Mouse (Mus musculus) stomach, postnatal 0 days (tissue): Measurements from ENCODE around the gene Gins2. TPM values are rescaled to one million over a fixed set of nuclear protein-coding genes. Genes with fewer than 3 reads are reported as not detected.

Source experiments
- ATAC-seq: fragments of 200-750 bp; cut with Nextera tagmentation; 2 replicates; pipeline ENCODE4 v1.8.0; 2017; ENCODE audit not compliant: low FRiP score, low TSS enrichment
- DNase-seq: peaks from one replicate; pipeline ENCODE4 v3.0.0-alpha.2; 2016; ENCODE audit warnings: low spot score
- H3K27ac ChIP-seq: fragments of 300-500 bp; sonication (generic); replicated peaks from 2 replicates; pipeline ENCODE4 v1.5.1; 2014; ENCODE audit warnings: mild to moderate bottlenecking, control low read depth
- H3K27me3 ChIP-seq: fragments of 300-500 bp; sonication (generic); 2 replicates; pipeline ENCODE4 v1.6.1; 2014; ENCODE audit warnings: low read length; ENCODE audit not compliant: control insufficient read depth, insufficient read depth
- H3K36me3 ChIP-seq: fragments of 300-500 bp; sonication (generic); 2 replicates; pipeline ENCODE4 v1.6.1; 2014; ENCODE audit warnings: low read length, mixed read lengths; ENCODE audit not compliant: control insufficient read depth, insufficient read depth
- H3K4me1 ChIP-seq: fragments of 300-500 bp; sonication (generic); replicated peaks from 2 replicates; pipeline ENCODE4 v1.6.1; 2014; ENCODE audit warnings: antibody characterized with exemption; ENCODE audit not compliant: control insufficient read depth, insufficient read depth
- H3K4me2 ChIP-seq: fragments of 300-500 bp; sonication (generic); replicated peaks from 2 replicates; pipeline ENCODE4 v1.6.1; 2014; ENCODE audit warnings: low read depth, mild to moderate bottlenecking, control low read depth, moderate library complexity
- H3K4me3 ChIP-seq: fragments of 300-500 bp; sonication (generic); 2 replicates; pipeline ENCODE4 v1.5.1; 2014; ENCODE audit warnings: low read depth, low read length, control low read depth
- H3K9ac ChIP-seq: fragments of 300-500 bp; sonication (generic); 2 replicates; pipeline ENCODE4 v1.6.1; 2014; ENCODE audit warnings: mild to moderate bottlenecking, low read length, control low read depth, mixed read lengths
- H3K9me3 ChIP-seq: fragments of 300-500 bp; sonication (generic); 2 replicates; pipeline ENCODE4 v1.6.1; 2016; ENCODE audit warnings: low read length; ENCODE audit not compliant: control insufficient read depth
- CTCF ChIP-seq: IDR thresholded peaks from 2 replicates; pipeline ENCODE4 v1.5.1; 2016; ENCODE audit warnings: antibody characterized with exemption, low read depth, mild to moderate bottlenecking, moderate library complexity
- EP300 ChIP-seq: optimal IDR thresholded peaks from 2 replicates; pipeline ENCODE3; 2016; ENCODE audit warnings: antibody characterized with exemption
- WGBS: fragments of 180-500 bp; shearing (Covaris S2); extraction: QIAGEN DNeasy Blood & Tissue Kit; methylation state at CpG from one replicate; pipeline ENCODE4 v1.1.7; 2014; 5-methylcytosine and 5-hydroxymethylcytosine counted together
- microRNA-seq: library from miRNA; unstranded; fragments of <30 nt; microRNA quantifications from one replicate; pipeline ENCODE4, GENCODE M21; 2016
- polyA plus RNA-seq: library from polyadenylated mRNA; unstranded; fragments of >200 nt; fragmentation: Nextera tagmentation; extraction: Ambion mirVana; gene quantifications from 2 replicates; pipeline ENCODE4 v1.2.1, GENCODE M21; 2015

The Gins2 gene
- polyA plus RNA-seq, 1 experiment from 2014 or later = 35.5 TPM

DNA sequence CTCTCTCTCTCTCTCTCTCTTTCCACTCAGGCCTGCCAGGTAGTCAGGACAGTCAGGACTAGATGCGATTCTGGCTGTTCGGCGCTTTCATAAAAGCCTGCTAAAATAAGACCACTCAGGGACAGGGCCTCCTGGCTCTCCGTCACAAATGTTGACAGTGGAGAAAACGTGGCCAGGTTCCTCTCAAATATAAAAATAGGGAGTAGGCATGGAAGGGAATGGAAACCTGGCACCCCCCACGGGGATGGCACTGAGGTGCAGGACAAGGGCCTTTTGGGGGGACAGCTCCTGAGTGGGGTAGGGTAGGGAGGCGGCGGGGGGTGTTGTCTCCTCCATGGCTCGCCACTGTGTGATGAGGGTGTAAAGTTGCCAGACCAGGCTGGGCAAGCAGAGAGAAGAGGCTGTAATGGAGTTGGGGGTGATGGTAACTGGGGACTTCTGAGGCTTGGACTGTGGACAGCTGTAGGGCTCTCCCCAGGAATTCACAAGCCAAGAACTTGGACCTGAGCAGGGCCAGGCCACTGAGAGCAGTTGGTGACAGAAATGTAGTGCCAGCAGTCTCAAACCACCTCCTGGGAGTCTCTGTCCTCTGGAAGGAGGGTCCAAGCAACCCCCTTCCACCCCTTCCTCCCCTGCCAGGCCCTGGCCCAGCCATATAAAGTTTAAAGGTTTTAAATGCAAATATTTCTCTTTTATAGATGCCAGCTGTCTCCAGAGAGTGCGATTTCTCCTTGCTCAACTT, 57.2 kb downstream of the Gins2 start:
- Histone ChIP-seq H3K4me3 (no peak overlapping the region), H3K4me2 (no peak overlapping the region), H3K27me3 (no peaks in the 10 kb centered on the region), H3K36me3 (no peaks in the 10 kb centered on the region), H3K4me1 (peaks cover 8% of the 10 kb centered on the region; the same call in 1 of the 2 replicates), H3K27ac (no peak overlapping the region), H3K9me3 (no peaks in the 10 kb centered on the region), H3K9ac (0 out of 2 replicates have a peak overlapping the region, but pooled peaks have one; percentile 4)
- WGBS = 49% methylated on average over 10 of the region's 10 CpGs
- ATAC-seq (no peak), DNase-seq (no peak)
- TF ChIP-seq EP300 (no peak), CTCF (no peak)

DNA sequence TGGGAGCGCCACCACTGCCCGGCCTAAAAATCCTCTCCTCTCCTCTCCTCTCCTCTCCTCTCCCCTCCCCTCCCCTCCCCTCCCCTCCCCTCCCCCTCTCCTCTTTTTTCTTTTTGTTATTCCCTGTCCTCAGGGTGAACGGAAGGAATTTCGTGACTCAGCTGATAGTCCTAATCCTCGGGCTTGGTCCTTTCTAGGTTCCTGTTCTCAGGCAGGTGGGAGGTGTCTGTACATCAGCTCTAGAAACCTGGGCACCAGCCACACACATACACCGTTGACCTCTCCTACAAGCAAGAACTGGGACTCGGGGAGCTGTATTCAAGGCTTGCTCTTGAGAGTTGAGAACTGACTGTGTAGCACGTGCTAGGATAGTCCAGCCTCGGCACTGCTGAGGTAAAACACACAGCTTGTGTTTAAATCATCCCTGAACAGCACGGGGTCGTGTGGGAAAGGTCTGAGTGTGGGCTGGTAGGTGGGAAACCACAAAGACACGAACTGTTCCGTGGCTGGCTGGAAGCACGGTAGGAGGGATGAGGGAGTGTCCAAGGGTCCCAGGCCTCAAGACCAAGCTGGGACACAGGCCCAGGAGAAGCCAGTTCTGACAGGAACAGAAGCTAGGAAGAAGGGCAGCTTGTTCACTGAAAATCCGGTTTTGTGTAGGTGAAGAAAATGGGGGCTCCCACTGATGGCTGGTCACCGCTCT, 58.0 kb downstream of the Gins2 start:
- DNase-seq (no peak), ATAC-seq (no peak)
- Histone ChIP-seq H3K27ac (no peak overlapping the region), H3K27me3 (no peaks in the 10 kb centered on the region), H3K36me3 (no peaks in the 10 kb centered on the region), H3K9ac (no peak overlapping the region), H3K4me2 (no peak overlapping the region), H3K9me3 (no peaks in the 10 kb centered on the region), H3K4me3 (no peak overlapping the region), H3K4me1 (peaks cover 8% of the 10 kb centered on the region; the same call in 1 of the 2 replicates)
- WGBS = 65% methylated on average over 15 of the region's 16 CpGs
- TF ChIP-seq CTCF = no peak
- TF ChIP-seq EP300 = no peak

DNA sequence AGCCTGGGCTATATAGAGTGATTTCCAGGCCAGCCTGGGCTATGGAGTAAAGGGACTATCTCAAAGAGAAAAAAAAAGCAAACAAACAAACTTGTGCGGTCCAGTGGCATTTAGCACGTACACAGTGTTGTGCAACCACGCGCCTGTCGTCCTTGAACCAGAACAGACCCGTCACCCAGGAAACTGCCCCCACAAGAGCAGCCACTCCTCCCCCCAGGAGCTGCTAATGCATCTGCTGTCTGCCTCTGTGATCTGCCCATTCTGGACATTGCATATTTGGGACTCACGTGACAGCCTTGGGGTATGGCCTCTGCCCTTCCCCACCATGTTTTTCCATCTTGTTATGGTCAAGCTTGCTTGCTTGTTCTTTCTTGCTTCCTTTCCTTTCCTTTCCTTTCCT, 59.9 kb downstream of the Gins2 start:
- H3K9me3 ChIP-seq = no peaks in the 10 kb centered on the region
- 57% methylated on average over 7 of the region's 7 CpGs for WGBS

More for the DNA sequence above, 59.9 kb downstream of the Gins2 start:
- ATAC-seq = no peak
- H3K27me3 ChIP-seq = no peaks in the 10 kb centered on the region
- no peak overlapping the region for H3K4me2 ChIP-seq
- H3K9ac ChIP-seq = no peak overlapping the region
- no peak for TF ChIP-seq EP300
- TF ChIP-seq CTCF = no peak
- H3K36me3 ChIP-seq = no peaks in the 10 kb centered on the region
- no peak for DNase-seq
- H3K4me1 ChIP-seq = peaks cover 16% of the 10 kb centered on the region
- H3K4me3 ChIP-seq = no peak overlapping the region
- no peak overlapping the region for H3K27ac ChIP-seq

Small RNAs within 50 kb of the gene (microRNA-seq; reads per million reads assigned to microRNA genes)
- not detected for gene Mir7687

Other genes starting within 250 kb of the Gins2 start
- gene 1190005I06Rik, start 58.3 kb upstream of the Gins2 start, polyA plus RNA-seq = 12.2 and 14.0 TPM in 2 replicates
- 2.1 and 4.7 TPM in 2 replicates for gene Gm27021, start 78.8 kb upstream of the Gins2 start, polyA plus RNA-seq
- gene Cox4i1, start 78.9 kb upstream of the Gins2 start, polyA plus RNA-seq = 1,419 and 1,437 TPM in 2 replicates
- gene Emc8, start 79.3 kb upstream of the Gins2 start, polyA plus RNA-seq = 149 and 162 TPM in 2 replicates
- 18.7 and 18.9 TPM in 2 replicates for gene Irf8, start 147.1 kb upstream of the Gins2 start, polyA plus RNA-seq